Mouse (Mus musculus): Measurements from ENCODE around the gene Rtca. TPM values are rescaled to one million over a fixed set of nuclear protein-coding genes. Genes with fewer than 3 reads are reported as not detected.

The Rtca gene
- polyA plus RNA-seq, 1 experiment from 2014 or later, result 104 TPM

- no peaks in the 10 kb centered on the region for H3K9me3 ChIP-seq (replicated peaks)
- ATAC-seq (ENCODE audit: low FRiP score), result no peak
- H3K4me3 ChIP-seq, result no peak overlapping the region
- H3K4me1 ChIP-seq, result no peaks in the 10 kb centered on the region
- 90% methylated on average over 12 of the region's 12 CpGs for WGBS
- H3K36me3 ChIP-seq, result no peaks in the 10 kb centered on the region
- no peaks in the 10 kb centered on the region for H3K27me3 ChIP-seq
- no peak overlapping the region for H3K4me2 ChIP-seq (replicated peaks)
- no peak overlapping the region for H3K27ac ChIP-seq
- no peak overlapping the region for H3K9ac ChIP-seq
These were observed 42.3 kb downstream of the Rtca start for GRCm38 (mm10) chr3:116465709-116466108.

GRCm38 (mm10) chr3:116464318-116464717 lies 43.7 kb downstream of the Rtca start:
- WGBS, result 59% methylated on average over 2 of the region's 2 CpGs
- Histone ChIP-seq H3K27ac (no peak overlapping the region), H3K4me1 (no peaks in the 10 kb centered on the region), H3K36me3 (no peaks in the 10 kb centered on the region), H3K9me3 (replicated peaks) (no peaks in the 10 kb centered on the region), H3K4me2 (replicated peaks) (no peak overlapping the region), H3K27me3 (no peaks in the 10 kb centered on the region), H3K4me3 (no peak overlapping the region), H3K9ac (no peak overlapping the region)
- ATAC-seq (ENCODE audit: low FRiP score), result no peak

GRCm38 (mm10) chr3:116461053-116461452 lies 47.0 kb downstream of the Rtca start:
- no peaks in the 10 kb centered on the region for H3K36me3 ChIP-seq
- no peaks in the 10 kb centered on the region for H3K27me3 ChIP-seq
- no peaks in the 10 kb centered on the region for H3K4me1 ChIP-seq
- H3K4me2 ChIP-seq (replicated peaks), result no peak overlapping the region
- H3K4me3 ChIP-seq, result no peak overlapping the region
- no peak for ATAC-seq (ENCODE audit: low FRiP score)
- 80% methylated on average over 4 of the region's 4 CpGs for WGBS
- H3K9ac ChIP-seq, result no peak overlapping the region
- no peak overlapping the region for H3K27ac ChIP-seq
- no peaks in the 10 kb centered on the region for H3K9me3 ChIP-seq (replicated peaks)

- H3K9me3 ChIP-seq (replicated peaks), result no peaks in the 10 kb centered on the region
- H3K27ac ChIP-seq, result no peak overlapping the region
- H3K36me3 ChIP-seq, result no peaks in the 10 kb centered on the region
- H3K4me2 ChIP-seq (replicated peaks), result no peak overlapping the region
- no peak overlapping the region for H3K9ac ChIP-seq
- no peak for ATAC-seq (ENCODE audit: low FRiP score)
- WGBS, result 94% methylated on average over 1 of the region's 1 CpGs
- H3K27me3 ChIP-seq, result no peaks in the 10 kb centered on the region
- no peaks in the 10 kb centered on the region for H3K4me1 ChIP-seq
- no peak overlapping the region for H3K4me3 ChIP-seq
These were observed 53.5 kb downstream of the Rtca start for GRCm38 (mm10) chr3:116454529-116454928.

- Histone ChIP-seq H3K9ac (no peak overlapping the region), H3K9me3 (replicated peaks) (no peaks in the 10 kb centered on the region), H3K27me3 (no peaks in the 10 kb centered on the region), H3K4me2 (replicated peaks) (no peak overlapping the region), H3K4me3 (no peak overlapping the region), H3K4me1 (no peaks in the 10 kb centered on the region), H3K27ac (no peak overlapping the region), H3K36me3 (no peaks in the 10 kb centered on the region)
- WGBS, result 85% methylated on average over 3 of the region's 3 CpGs
- ATAC-seq (ENCODE audit: low FRiP score), result no peak
These were observed 57.3 kb downstream of the Rtca start for GRCm38 (mm10) chr3:116450741-116451140.

- WGBS, result 85% methylated on average over 9 of the region's 9 CpGs
- Histone ChIP-seq H3K4me1 (no peaks in the 10 kb centered on the region), H3K36me3 (no peaks in the 10 kb centered on the region), H3K27ac (no peak overlapping the region), H3K9ac (no peak overlapping the region), H3K27me3 (no peaks in the 10 kb centered on the region), H3K4me3 (no peak overlapping the region), H3K9me3 (replicated peaks) (no peaks in the 10 kb centered on the region), H3K4me2 (replicated peaks) (no peak overlapping the region)
- ATAC-seq (ENCODE audit: low FRiP score), result no peak
These were observed 63.7 kb downstream of the Rtca start for GRCm38 (mm10) chr3:116444327-116444726.

- Histone ChIP-seq H3K4me3 (no peak overlapping the region), H3K9ac (no peak overlapping the region), H3K27ac (no peak overlapping the region), H3K9me3 (replicated peaks) (no peaks in the 10 kb centered on the region), H3K36me3 (no peaks in the 10 kb centered on the region), H3K4me2 (replicated peaks) (no peak overlapping the region), H3K4me1 (no peaks in the 10 kb centered on the region), H3K27me3 (no peaks in the 10 kb centered on the region)
- no peak for ATAC-seq (ENCODE audit: low FRiP score)
- 55% methylated on average over 1 of the region's 1 CpGs for WGBS
These were observed 65.2 kb downstream of the Rtca start for GRCm38 (mm10) chr3:116442788-116443187.

- Histone ChIP-seq H3K27me3 (no peaks in the 10 kb centered on the region), H3K27ac (no peak overlapping the region), H3K36me3 (no peaks in the 10 kb centered on the region), H3K9ac (no peak overlapping the region), H3K9me3 (replicated peaks) (no peaks in the 10 kb centered on the region), H3K4me3 (no peak overlapping the region), H3K4me2 (replicated peaks) (no peak overlapping the region), H3K4me1 (no peaks in the 10 kb centered on the region)
- 90% methylated on average over 15 of the region's 15 CpGs for WGBS
- ATAC-seq (ENCODE audit: low FRiP score), result no peak
These were observed 66.3 kb downstream of the Rtca start for GRCm38 (mm10) chr3:116441518-116442205.

- Histone ChIP-seq H3K9ac (no peak overlapping the region), H3K4me2 (replicated peaks) (no peak overlapping the region), H3K27me3 (no peaks in the 10 kb centered on the region), H3K4me3 (no peak overlapping the region), H3K27ac (no peak overlapping the region), H3K4me1 (no peaks in the 10 kb centered on the region), H3K36me3 (no peaks in the 10 kb centered on the region), H3K9me3 (replicated peaks) (no peaks in the 10 kb centered on the region)
- no peak for ATAC-seq (ENCODE audit: low FRiP score)
- 76% methylated on average over 8 of the region's 8 CpGs for WGBS
These were observed 67.7 kb downstream of the Rtca start for GRCm38 (mm10) chr3:116440066-116440997.

Other genes with a start within 250 kb of the Rtca start
- gene Cdc14a, start 84.2 kb downstream of the Rtca start, polyA plus RNA-seq (2016; fragmentation: Nextera tagmentation; extraction: Ambion mirVana), result 13.6 and 15.4 TPM in 2 replicates
- 14.8 and 15.1 TPM in 2 replicates for gene Dbt, start 4.9 kb upstream of the Rtca start, polyA plus RNA-seq (2016; fragmentation: Nextera tagmentation; extraction: Ambion mirVana)
- gene Lrrc39, start 54.8 kb upstream of the Rtca start, polyA plus RNA-seq (2016; fragmentation: Nextera tagmentation; extraction: Ambion mirVana), result 0.50 and 0.93 TPM in 2 replicates
- 29.5 and 34.0 TPM in 2 replicates for gene Sass6, start 86.8 kb upstream of the Rtca start, polyA plus RNA-seq (2016; fragmentation: Nextera tagmentation; extraction: Ambion mirVana)
- 29.5 and 34.5 TPM in 2 replicates for gene Trmt13, start 106.4 kb upstream of the Rtca start, polyA plus RNA-seq (2016; fragmentation: Nextera tagmentation; extraction: Ambion mirVana)
- 72.8 and 77.1 TPM in 2 replicates for gene Mfsd14a, start 154.5 kb upstream of the Rtca start, polyA plus RNA-seq (2016; fragmentation: Nextera tagmentation; extraction: Ambion mirVana)
- not detected in 2 replicates for gene Gm43191, start 173.1 kb upstream of the Rtca start, polyA plus RNA-seq (2016; fragmentation: Nextera tagmentation; extraction: Ambion mirVana)
- 9.3 and 10.7 TPM in 2 replicates for gene Slc35a3, start 204.6 kb upstream of the Rtca start, polyA plus RNA-seq (2016; fragmentation: Nextera tagmentation; extraction: Ambion mirVana)

Measured in hindbrain, embryonic 12.5 days (tissue).